Mouse (Mus musculus): ENCODE measurements around the gene Nek4.

- TF ChIP-seq MAFK (IDR thresholded peaks at IDR 0.05; ENCODE audit: insufficient read depth, low read depth, low read length) (no peak), ZNF384 (IDR thresholded peaks at IDR 0.05; ENCODE audit: low read depth, low read length) (no peak), ZC3H11A (IDR thresholded peaks at IDR 0.05; ENCODE audit: borderline replicate concordance, low read depth, low read length) (no peak)
Measured at GRCm38 (mm10) chr14:30903036-30903435, 48.1 kb upstream of the Nek4 start.
